Mouse (Mus musculus) intestine, postnatal 0 days (tissue): ENCODE data around the gene Klrb1a. TPM values are rescaled to one million over a fixed set of nuclear protein-coding genes. Genes with fewer than 3 reads are reported as not detected.
"Not testable (repeated sequence)": the region's sequence is repeated elsewhere in the genome, so short reads cannot be mapped to it uniquely, and the experiment has no call there.

Source experiments
- ATAC-seq: fragments of 200-750 bp; cut with Nextera tagmentation; 2 replicates; pipeline ENCODE4 v1.8.0; 2017; ENCODE audit warnings: mild to moderate bottlenecking, moderate TSS enrichment, moderate library complexity
- H3K27ac ChIP-seq: fragments of 300-500 bp; sonication (generic); 2 replicates; pipeline ENCODE4 v1.5.1; 2014; ENCODE audit warnings: mild to moderate bottlenecking, low read depth, low read length, moderate library complexity
- H3K27me3 ChIP-seq: fragments of 300-500 bp; sonication (generic); replicated peaks from 2 replicates; pipeline ENCODE4 v1.6.1; 2014; ENCODE audit warnings: low read length, mixed read lengths; ENCODE audit not compliant: control insufficient read depth, insufficient read depth
- H3K36me3 ChIP-seq: fragments of 300-500 bp; sonication (generic); 2 replicates; pipeline ENCODE4 v1.6.1; 2014; ENCODE audit warnings: mild to moderate bottlenecking, moderate library complexity; ENCODE audit not compliant: control insufficient read depth, insufficient read depth
- H3K4me1 ChIP-seq: fragments of 300-500 bp; sonication (generic); replicated peaks from 2 replicates; pipeline ENCODE4 v1.6.1; 2014; ENCODE audit warnings: antibody characterized with exemption, low read length, mixed read lengths; ENCODE audit not compliant: control insufficient read depth, insufficient read depth
- H3K4me2 ChIP-seq: fragments of 300-500 bp; sonication (generic); replicated peaks from 2 replicates; pipeline ENCODE4 v1.6.1; 2014; ENCODE audit warnings: low read depth, mild to moderate bottlenecking, moderate library complexity
- H3K4me3 ChIP-seq: fragments of 300-500 bp; sonication (generic); 2 replicates; pipeline ENCODE4 v1.5.1; 2014; ENCODE audit warnings: low read depth, low read length
- H3K9ac ChIP-seq: fragments of 300-500 bp; sonication (generic); 2 replicates; pipeline ENCODE4 v1.6.1; 2014; ENCODE audit warnings: mild to moderate bottlenecking, low read depth, low read length
- H3K9me3 ChIP-seq: fragments of 300-500 bp; sonication (generic); 2 replicates; pipeline ENCODE4 v1.6.1; 2016; ENCODE audit warnings: mixed run types; ENCODE audit not compliant: control insufficient read depth
- CTCF ChIP-seq: sonication (generic); IDR thresholded peaks from 2 replicates; pipeline ENCODE4 v1.5.1; 2016; ENCODE audit warnings: low read depth, mild to moderate bottlenecking, control low read depth, antibody characterized with exemption, moderate library complexity
- WGBS: fragments of 180-500 bp; shearing (Covaris S2); extraction: QIAGEN DNeasy Blood & Tissue Kit; methylation state at CpG from one replicate; pipeline ENCODE4 v1.1.7; 2014; 5-methylcytosine and 5-hydroxymethylcytosine counted together
- polyA plus RNA-seq: library from polyadenylated mRNA; unstranded; fragments of >200 nt; fragmentation: Nextera tagmentation; extraction: Ambion mirVana; gene quantifications from 2 replicates; pipeline ENCODE4 v1.2.1, GENCODE M21; 2015

Klrb1a gene
- polyA plus RNA-seq, 1 experiment from 2014 or later = not detected

DNA sequence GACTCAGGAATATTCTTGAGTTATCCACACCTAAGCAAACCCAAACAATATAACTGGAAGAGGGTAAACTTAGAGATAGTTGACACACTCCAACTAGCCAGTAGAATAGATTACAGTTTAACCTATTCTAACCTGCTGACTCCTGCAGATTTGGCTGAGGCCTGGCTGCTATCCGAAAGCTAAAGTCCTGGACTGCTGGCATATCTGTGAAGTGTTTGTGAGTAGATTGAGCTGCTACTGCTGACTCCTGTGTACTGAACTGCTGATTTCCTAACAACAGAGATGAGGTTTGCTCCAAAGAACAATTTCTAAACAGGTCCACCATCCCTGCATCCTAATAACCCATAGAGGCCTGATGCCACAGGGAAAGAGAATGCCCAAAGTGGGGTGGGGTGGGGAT, 26.9 kb upstream of the Klrb1a start:
- no peak overlapping the region for H3K4me3 ChIP-seq
- no peaks in the 10 kb centered on the region for H3K36me3 ChIP-seq
- peak; percentile 56 for ATAC-seq
- WGBS = 32% methylated on average over 1 of the region's 1 CpGs
- H3K27ac ChIP-seq = peak overlapping the region; percentile 16
- H3K9me3 ChIP-seq = no peaks in the 10 kb centered on the region
- peaks cover 9% of the 10 kb centered on the region; the same call in 1 of the 2 replicates for H3K4me1 ChIP-seq
- no peak overlapping the region for H3K9ac ChIP-seq
- no peak for TF ChIP-seq CTCF
- H3K4me2 ChIP-seq = no peak overlapping the region
- no peaks in the 10 kb centered on the region for H3K27me3 ChIP-seq

DNA sequence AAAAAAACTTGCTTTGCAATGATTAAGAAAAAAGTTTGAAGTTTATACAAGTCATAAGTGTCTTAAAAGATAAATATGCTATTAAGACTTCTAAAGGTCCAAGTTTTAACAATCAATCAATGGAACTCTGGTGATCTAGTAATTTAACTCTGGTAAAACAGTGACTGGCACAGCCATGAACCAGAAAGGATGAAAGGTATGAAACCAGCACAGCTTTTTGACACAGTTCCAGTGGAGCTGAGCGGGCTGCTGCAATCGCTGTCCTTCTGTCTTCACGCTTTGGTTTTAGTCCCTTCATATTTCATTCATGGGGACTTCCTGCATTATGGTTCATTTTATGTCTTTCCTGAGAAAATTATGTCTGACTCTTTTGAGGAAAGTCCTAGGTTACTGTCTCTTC, 26.3 kb upstream of the Klrb1a start:
- H3K9ac ChIP-seq = no peak overlapping the region
- H3K36me3 ChIP-seq = no peaks in the 10 kb centered on the region
- no peaks in the 10 kb centered on the region for H3K27me3 ChIP-seq
- WGBS = 65% methylated on average over 3 of the region's 3 CpGs
- peaks cover 9% of the 10 kb centered on the region; the same call in 1 of the 2 replicates for H3K4me1 ChIP-seq
- TF ChIP-seq CTCF = no peak
- H3K4me3 ChIP-seq = no peak overlapping the region
- H3K9me3 ChIP-seq = no peaks in the 10 kb centered on the region
- no peak for ATAC-seq
- no peak overlapping the region for H3K4me2 ChIP-seq
- H3K27ac ChIP-seq = peak overlapping the region; percentile 23; the same call in 1 of the 2 replicates

GRCm38 (mm10) chr6:128645708-128646107, 22.4 kb upstream of the Klrb1a start:
- H3K9ac ChIP-seq, H3K4me3 ChIP-seq, ATAC-seq, H3K27ac ChIP-seq, H3K9me3 ChIP-seq, H3K4me2 ChIP-seq, H3K36me3 ChIP-seq, H3K4me1 ChIP-seq, H3K27me3 ChIP-seq: not testable (repeated sequence)
- WGBS = 95% methylated on average over 12 of the region's 12 CpGs

- not testable (repeated sequence) for ATAC-seq, H3K4me3 ChIP-seq, H3K9me3 ChIP-seq, H3K27ac ChIP-seq, H3K9ac ChIP-seq, H3K27me3 ChIP-seq, H3K4me1 ChIP-seq, H3K36me3 ChIP-seq, H3K4me2 ChIP-seq
- WGBS = 94% methylated on average over 20 of the region's 20 CpGs
Observed at GRCm38 (mm10) chr6:128644694-128645093, 21.4 kb upstream of the Klrb1a start.

DNA sequence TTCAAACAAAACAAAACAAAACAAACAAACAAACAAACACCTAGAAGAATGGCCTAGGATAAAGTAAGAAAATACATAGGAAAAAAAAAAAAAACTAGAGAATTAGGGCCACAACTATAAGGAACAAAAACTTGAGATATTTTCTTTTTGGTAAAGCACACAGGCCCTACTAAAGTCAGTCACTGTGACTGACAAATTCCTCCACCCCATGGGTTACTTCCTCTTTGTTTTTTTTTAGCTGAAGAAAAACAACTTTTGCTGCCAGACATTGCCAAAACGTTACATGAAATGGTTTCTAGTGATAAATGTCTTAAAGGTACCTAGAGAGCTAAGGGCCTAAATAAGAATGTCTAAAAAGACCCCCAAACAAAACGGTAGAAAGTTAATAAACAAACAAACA, 20.7 kb upstream of the Klrb1a start:
- no peak overlapping the region for H3K4me3 ChIP-seq
- TF ChIP-seq CTCF = no peak
- H3K4me2 ChIP-seq = no peak overlapping the region
- H3K27ac ChIP-seq = no peak overlapping the region
- H3K9ac ChIP-seq = no peak overlapping the region
- peaks cover 8% of the 10 kb centered on the region; the same call in 1 of the 2 replicates for H3K4me1 ChIP-seq
- no peaks in the 10 kb centered on the region for H3K27me3 ChIP-seq
- WGBS = 61% methylated on average over 2 of the region's 2 CpGs
- H3K36me3 ChIP-seq = no peaks in the 10 kb centered on the region
- no peaks in the 10 kb centered on the region for H3K9me3 ChIP-seq
- no peak for ATAC-seq

DNA sequence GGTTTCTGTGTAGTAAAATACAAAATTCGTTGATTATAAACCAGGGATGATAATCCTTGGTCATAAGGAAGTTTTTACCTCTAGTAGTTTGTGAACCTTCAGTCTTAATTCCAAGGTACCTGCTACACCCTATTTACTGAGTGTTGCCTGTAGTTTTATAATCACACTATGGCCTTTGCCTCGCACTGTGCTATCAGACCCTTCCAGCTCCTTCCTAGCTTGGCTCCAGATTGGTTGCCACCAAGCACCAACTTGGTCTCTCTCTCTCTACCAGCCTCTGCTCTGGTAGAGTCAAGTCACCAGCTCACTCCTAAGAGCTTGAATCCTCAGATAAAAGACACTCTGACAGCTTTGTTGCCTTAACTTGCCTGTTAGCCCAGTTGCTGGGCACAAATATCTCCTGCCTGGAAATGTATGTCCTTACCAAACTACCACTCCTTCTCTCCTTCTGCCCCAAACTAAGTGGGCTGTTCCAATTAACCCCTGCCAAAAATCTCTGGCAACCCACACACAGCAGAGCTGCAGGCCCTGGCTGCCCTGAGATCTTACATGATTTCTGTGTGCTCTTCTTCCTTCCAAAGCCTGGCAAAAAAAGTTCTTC, 17.9 kb upstream of the Klrb1a start:
- Histone ChIP-seq H3K4me3 (no peak overlapping the region), H3K9me3 (no peaks in the 10 kb centered on the region; the same call in 1 of the 2 replicates), H3K36me3 (no peaks in the 10 kb centered on the region), H3K27ac (peak overlapping the region; percentile 88), H3K4me1 (no peaks in the 10 kb centered on the region; the same call in 1 of the 2 replicates), H3K27me3 (no peaks in the 10 kb centered on the region), H3K9ac (no peak overlapping the region), H3K4me2 (no peak overlapping the region)
- TF ChIP-seq CTCF = no peak
- ATAC-seq = peak; percentile 93
- WGBS = 34% methylated on average over 2 of the region's 2 CpGs

DNA sequence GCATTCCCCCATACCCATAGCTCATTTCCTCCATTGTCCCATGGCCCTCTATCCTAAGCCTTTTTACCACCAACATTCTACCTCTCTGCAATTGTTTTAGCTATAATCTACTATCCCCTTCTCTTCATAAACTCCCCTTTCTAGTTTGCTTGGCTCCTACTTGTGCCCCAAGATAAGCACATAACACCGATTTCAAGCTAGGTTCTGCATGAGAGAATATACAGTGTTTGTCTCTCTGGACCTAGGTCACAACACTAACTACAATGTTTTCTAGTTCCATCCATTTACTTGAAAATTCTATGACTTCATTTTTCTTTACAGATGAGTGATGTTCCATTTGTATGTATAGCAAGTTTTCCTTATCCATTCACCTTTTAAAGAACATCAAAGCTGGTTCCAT, 17.3 kb upstream of the Klrb1a start:
- TF ChIP-seq CTCF = no peak
- Histone ChIP-seq H3K4me2 (no peak overlapping the region), H3K9ac (no peak overlapping the region), H3K4me3 (no peak overlapping the region), H3K9me3 (no peaks in the 10 kb centered on the region; the same call in 1 of the 2 replicates), H3K27me3 (no peaks in the 10 kb centered on the region), H3K4me1 (no peaks in the 10 kb centered on the region; the same call in 1 of the 2 replicates), H3K36me3 (no peaks in the 10 kb centered on the region), H3K27ac (peak overlapping the region; percentile 70)
- ATAC-seq = peak; percentile 11
- WGBS = 47% methylated on average over 1 of the region's 1 CpGs

GRCm38 (mm10) chr6:128630912-128631905, 7.9 kb upstream of the Klrb1a start:
- WGBS = 32% methylated on average over 15 of the region's 15 CpGs
- not testable (repeated sequence) for H3K9ac ChIP-seq, H3K36me3 ChIP-seq, H3K4me3 ChIP-seq, H3K4me1 ChIP-seq, H3K27me3 ChIP-seq, H3K9me3 ChIP-seq
- ATAC-seq = peak; percentile 91
- Histone ChIP-seq H3K27ac (peak overlapping the region; percentile 63), H3K4me2 (peak overlapping the region; percentile 33; the same call in 1 of the 2 replicates)
